Comparison of ENCODE assay signal across 19 mouse cellular contexts in the genomic region with DNA sequence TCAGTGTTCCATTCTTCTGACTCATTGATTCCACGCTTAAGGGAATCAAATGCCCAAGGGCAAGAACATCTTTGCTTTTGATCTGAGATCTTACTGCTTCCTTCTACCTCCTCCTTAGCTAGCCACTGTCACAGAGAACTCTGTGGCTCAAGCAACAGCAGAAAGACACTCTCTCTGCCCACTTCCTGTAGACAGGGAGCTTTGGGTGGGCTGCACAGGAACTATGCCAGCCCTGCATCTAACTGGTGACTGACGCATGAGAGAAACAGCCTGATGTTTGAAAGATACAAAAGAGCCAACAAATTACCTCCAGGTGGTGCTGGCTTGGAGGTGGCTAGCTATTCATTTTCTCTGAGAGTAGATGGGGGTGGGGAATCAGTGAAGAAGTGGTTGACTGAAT.
DNase-seq lines count a peak whose midpoint lies in the region; ATAC-seq and TF ChIP-seq lines count a peak whose summit lies in the region.
"Had no signal": no experiment of that assay in that cellular context is flagged by ENCODE, and none has a peak within 500 bp of the region (broad histone marks: within the 10 kb centered on the region; RNA-seq: fewer than 3 reads in every experiment).

No protein-coding gene starts in this region.

- TF ChIP-seq EP300 in lung, postnatal 0 days (IDR thresholded peaks at IDR 0.05) = no peak

- no peak for ATAC-seq in heart, embryonic 13.5 days (ENCODE audit: extremely low read depth, insufficient number of reproducible peaks, low FRiP score, low TSS enrichment)
- ATAC-seq in heart, embryonic 11.5 days (replicated peaks; ENCODE audit: insufficient number of reproducible peaks, low FRiP score, low TSS enrichment) = no peak
- no peak for ATAC-seq in lung, postnatal 0 days
- ATAC-seq in intestine, embryonic 15.5 days = no peak
- no peak for ATAC-seq in midbrain, embryonic 13.5 days
- ATAC-seq: CD4-positive, CD25-positive, alpha-beta regulatory T cell, adult 4 months; hindbrain, postnatal 0 days had no signal

- H3K27ac ChIP-seq in heart, embryonic 13.5 days (replicated peaks) = peak overlapping the region; percentile 59
- H3K27ac ChIP-seq in heart, embryonic 11.5 days (ENCODE audit: low read depth, low read length) = no peak overlapping the region
- peak overlapping the region; percentile 0; the same call in 1 of the 2 replicates for H3K27ac ChIP-seq in lung, postnatal 0 days (ENCODE audit: low read length)
- H3K27ac ChIP-seq in intestine, embryonic 15.5 days = peak overlapping the region; percentile 59; the same call in 1 of the 2 replicates
- H3K27ac ChIP-seq in midbrain, embryonic 13.5 days = no peak overlapping the region
- H3K27ac ChIP-seq: hindbrain, postnatal 0 days; limb, embryonic 10.5 days; liver, embryonic 13.5 days; neural tube, embryonic 13.5 days had no signal

- H3K4me2 ChIP-seq in heart, embryonic 13.5 days = no peak overlapping the region
- H3K4me2 ChIP-seq in heart, embryonic 11.5 days = no peak overlapping the region
- no peak overlapping the region for H3K4me2 ChIP-seq in lung, postnatal 0 days (replicated peaks; ENCODE audit: low read depth, low read length)
- no peak overlapping the region for H3K4me2 ChIP-seq in intestine, embryonic 15.5 days (replicated peaks)
- no peak overlapping the region for H3K4me2 ChIP-seq in midbrain, embryonic 13.5 days (replicated peaks)
- H3K4me2 ChIP-seq: liver, embryonic 13.5 days; neural tube, embryonic 13.5 days had no signal

- no peak overlapping the region for H3K4me3 ChIP-seq in heart, embryonic 13.5 days
- no peak overlapping the region for H3K4me3 ChIP-seq in heart, embryonic 11.5 days (ENCODE audit: low read depth, low read length)
- no peak overlapping the region for H3K4me3 ChIP-seq in lung, postnatal 0 days (ENCODE audit: low read depth, low read length)
- H3K4me3 ChIP-seq in intestine, embryonic 15.5 days (replicated peaks) = no peak overlapping the region
- H3K4me3 ChIP-seq in midbrain, embryonic 13.5 days (replicated peaks) = no peak overlapping the region
- H3K4me3 ChIP-seq: erythroblast, embryonic 14.5 days; limb, embryonic 10.5 days; liver, embryonic 13.5 days; neural tube, embryonic 13.5 days had no signal

- H3K4me1 ChIP-seq in heart, embryonic 13.5 days = peaks cover 30% of the 10 kb centered on the region
- H3K4me1 ChIP-seq in heart, embryonic 11.5 days (ENCODE audit: control insufficient read depth, insufficient read depth, low read length) = 0 out of 2 replicates have a peak, but pooled peaks cover 3% of the 10 kb centered on the region
- H3K4me1 ChIP-seq in lung, postnatal 0 days (ENCODE audit: insufficient read depth, low read depth, low read length) = peaks cover 11% of the 10 kb centered on the region; the same call in 1 of the 2 replicates
- peaks cover 10% of the 10 kb centered on the region; the same call in 1 of the 2 replicates for H3K4me1 ChIP-seq in intestine, embryonic 15.5 days (replicated peaks)
- peaks cover 5% of the 10 kb centered on the region for H3K4me1 ChIP-seq in midbrain, embryonic 13.5 days (replicated peaks)

- no peaks in the 10 kb centered on the region for H3K36me3 ChIP-seq in heart, embryonic 13.5 days
- no peaks in the 10 kb centered on the region for H3K36me3 ChIP-seq in heart, embryonic 11.5 days (ENCODE audit: control insufficient read depth, insufficient read depth, low read length)
- H3K36me3 ChIP-seq in lung, postnatal 0 days (ENCODE audit: insufficient read depth, low read length) = no peaks in the 10 kb centered on the region
- no peaks in the 10 kb centered on the region for H3K36me3 ChIP-seq in intestine, embryonic 15.5 days
- no peaks in the 10 kb centered on the region for H3K36me3 ChIP-seq in midbrain, embryonic 13.5 days
- H3K36me3 ChIP-seq: limb, embryonic 10.5 days; liver, embryonic 13.5 days; neural tube, embryonic 13.5 days had no signal

- no peak for DNase-seq in lung, postnatal 0 days (ENCODE audit: low spot score)
- DNase-seq in lung, adult 18-20 months = no peak
- peak; percentile 35 to 55 for DNase-seq in thymus, postnatal 36 days
- DNase-seq in adrenal gland, adult 8-10 months = no peak
- DNase-seq: cerebellum, adult 9-10 months; embryo, embryonic 11 days; kidney, postnatal 10 days; layer of hippocampus, postnatal 36 days; liver, embryonic 13.5 days; right cerebral cortex, postnatal 4 days had no signal

- H3K9ac ChIP-seq in heart, embryonic 13.5 days = no peak overlapping the region
- no peak overlapping the region for H3K9ac ChIP-seq in heart, embryonic 11.5 days (ENCODE audit: low read depth, low read length)
- no peak overlapping the region for H3K9ac ChIP-seq in lung, postnatal 0 days (replicated peaks; ENCODE audit: low read depth)
- no peak overlapping the region for H3K9ac ChIP-seq in intestine, embryonic 15.5 days
- no peak overlapping the region for H3K9ac ChIP-seq in midbrain, embryonic 13.5 days (replicated peaks)
- H3K9ac ChIP-seq: liver, embryonic 13.5 days; neural tube, embryonic 13.5 days had no signal

- no peaks in the 10 kb centered on the region for H3K27me3 ChIP-seq in heart, embryonic 13.5 days (replicated peaks)
- no peaks in the 10 kb centered on the region for H3K27me3 ChIP-seq in heart, embryonic 11.5 days (ENCODE audit: control insufficient read depth, insufficient read depth, low read length)
- no peaks in the 10 kb centered on the region for H3K27me3 ChIP-seq in lung, postnatal 0 days (replicated peaks; ENCODE audit: insufficient read depth, low read length)
- no peaks in the 10 kb centered on the region for H3K27me3 ChIP-seq in intestine, embryonic 15.5 days (replicated peaks)
- H3K27me3 ChIP-seq in midbrain, embryonic 13.5 days = no peaks in the 10 kb centered on the region
- H3K27me3 ChIP-seq: liver, embryonic 13.5 days; neural tube, embryonic 13.5 days had no signal

- no peaks in the 10 kb centered on the region for H3K9me3 ChIP-seq in heart, embryonic 13.5 days
- H3K9me3 ChIP-seq in heart, embryonic 11.5 days (replicated peaks; ENCODE audit: control insufficient read depth, low read length) = no peaks in the 10 kb centered on the region
- no peaks in the 10 kb centered on the region for H3K9me3 ChIP-seq in lung, postnatal 0 days (ENCODE audit: low read length)
- H3K9me3 ChIP-seq in intestine, embryonic 15.5 days = no peaks in the 10 kb centered on the region
- no peaks in the 10 kb centered on the region for H3K9me3 ChIP-seq in midbrain, embryonic 13.5 days
- H3K9me3 ChIP-seq: limb, embryonic 10.5 days; liver, embryonic 13.5 days; neural tube, embryonic 13.5 days had no signal

- 62% methylated on average over 2 of the region's 2 CpGs for WGBS in heart, embryonic 13.5 days
- 77% methylated on average over 2 of the region's 2 CpGs for WGBS in heart, embryonic 11.5 days (ENCODE audit: insufficient replicate concordance)
- 62% methylated on average over 2 of the region's 2 CpGs for WGBS in lung, postnatal 0 days
- WGBS in intestine, embryonic 15.5 days = 68% methylated on average over 2 of the region's 2 CpGs
- WGBS in midbrain, embryonic 13.5 days = 93% methylated on average over 2 of the region's 2 CpGs

- TF ChIP-seq CTCF in lung, postnatal 0 days (IDR thresholded peaks at IDR 0.05) = no peak

Comparison
In these comparisons a context has a peak if more than half of its experiments do, and no peak if none do; other contexts are left out.
1. H3K27ac ChIP-seq: peak in heart, embryonic 13.5 days (single experiment), lung, postnatal 0 days (single experiment) and intestine, embryonic 15.5 days (single experiment); none in heart, embryonic 11.5 days (single experiment) and midbrain, embryonic 13.5 days (single experiment).
2. DNase-seq: peak in thymus, postnatal 36 days (2 of 2); none in lung, postnatal 0 days (single experiment), lung, adult 18-20 months (0 of 2) and adrenal gland, adult 8-10 months (single experiment).